In the genomic region with DNA sequence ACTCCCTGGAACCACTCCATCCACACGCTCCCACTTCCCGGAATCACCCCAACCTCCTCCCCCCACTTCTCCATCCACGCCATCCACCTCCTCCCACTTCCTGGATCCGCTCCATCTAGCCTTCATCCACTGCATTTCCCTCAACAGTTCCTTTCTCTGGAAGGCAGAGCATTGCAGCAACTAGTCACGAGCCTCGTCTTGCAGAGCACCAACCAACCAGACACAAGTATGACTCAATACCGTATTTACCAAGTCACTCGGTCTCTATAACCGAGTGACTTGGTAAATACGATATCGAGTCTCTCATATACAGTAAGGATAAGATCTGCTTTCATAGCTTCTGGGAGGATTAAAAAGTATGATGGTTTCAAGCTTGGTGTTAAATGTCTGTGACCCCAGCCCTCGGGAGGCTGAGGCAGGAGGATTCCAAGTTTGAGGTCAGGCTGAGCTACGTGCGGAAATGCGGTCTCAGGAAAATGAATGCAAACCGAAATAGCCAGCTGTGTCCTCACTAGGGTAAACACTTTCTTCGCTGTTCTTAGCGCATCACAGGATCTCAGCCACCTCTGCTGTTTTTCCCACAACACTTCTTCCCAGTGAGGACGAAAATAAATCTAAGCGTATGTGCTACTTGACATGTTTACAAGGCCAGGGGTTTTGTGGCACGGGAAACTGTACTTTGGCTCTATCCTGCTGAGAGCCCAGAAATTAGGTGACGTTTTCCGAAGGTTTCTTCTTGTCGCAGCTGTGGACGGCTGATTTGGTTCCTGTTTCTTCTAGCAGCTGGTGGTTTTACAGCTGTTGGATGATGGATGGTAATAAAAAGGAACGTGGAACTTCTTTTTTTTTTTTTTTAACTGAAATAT, we compare ENCODE assay signal across 10 mouse cellular contexts. TPM values are rescaled to one million over a fixed set of nuclear protein-coding genes. Genes with fewer than 3 reads are reported as not detected.
DNase-seq lines count a peak whose midpoint lies in the region; ATAC-seq and TF ChIP-seq lines count a peak whose summit lies in the region.
"Had no signal": no experiment of that assay in that cellular context is flagged by ENCODE, and none has a peak within 500 bp of the region (broad histone marks: within the 10 kb centered on the region; RNA-seq: fewer than 3 reads in every experiment).

No protein-coding gene starts in this region.

- intact Hi-C loops in left cerebral cortex, postnatal 4 days (cut with DNase I), result no loop called here

- no peaks in the 10 kb centered on the region for H3K27me3 ChIP-seq in thymus, adult 2 months (ENCODE audit: control insufficient read depth, insufficient read depth, low read length)
- H3K27me3 ChIP-seq in liver, postnatal 0 days (ENCODE audit: insufficient read depth, low read length), result no peaks in the 10 kb centered on the region
- H3K27me3 ChIP-seq in midbrain, embryonic 10.5 days (ENCODE audit: low read depth, poor library complexity, severe bottlenecking), result no peaks in the 10 kb centered on the region

- H3K4me3 ChIP-seq in thymus, adult 2 months (ENCODE audit: control insufficient read depth, insufficient read depth, low read length), result no peak overlapping the region
- peak overlapping the region; percentile 36 for H3K4me3 ChIP-seq in liver, postnatal 0 days (ENCODE audit: low read depth, low read length)
- no peak overlapping the region for H3K4me3 ChIP-seq in midbrain, embryonic 10.5 days

- H3K27ac ChIP-seq in thymus, adult 2 months (ENCODE audit: control insufficient read depth, insufficient read depth, low read length), result no peak overlapping the region
- H3K27ac ChIP-seq in liver, postnatal 0 days (ENCODE audit: low read depth), result peak overlapping the region; percentile 87
- H3K27ac ChIP-seq in midbrain, embryonic 10.5 days (replicated peaks), result no peak overlapping the region

- H3K4me1 ChIP-seq in thymus, adult 2 months (replicated peaks; ENCODE audit: control insufficient read depth, insufficient read depth, low read length), result peaks cover 8% of the 10 kb centered on the region
- H3K4me1 ChIP-seq in liver, postnatal 0 days (ENCODE audit: insufficient read depth), result peaks cover 3% of the 10 kb centered on the region
- H3K4me1 ChIP-seq in midbrain, embryonic 10.5 days, result peaks cover 4% of the 10 kb centered on the region; the same call in 1 of the 2 replicates

- H3K9me3 ChIP-seq in liver, postnatal 0 days (ENCODE audit: low read length), result no peaks in the 10 kb centered on the region
- H3K9me3 ChIP-seq in midbrain, embryonic 10.5 days (replicated peaks), result no peaks in the 10 kb centered on the region

- H3K9ac ChIP-seq in liver, postnatal 0 days (replicated peaks), result peak overlapping the region; percentile 62

- H3K36me3 ChIP-seq in thymus, adult 2 months (ENCODE audit: control insufficient read depth, insufficient read depth, low read length), result no peaks in the 10 kb centered on the region
- H3K36me3 ChIP-seq in liver, postnatal 0 days (replicated peaks; ENCODE audit: insufficient read depth, low read length), result no peaks in the 10 kb centered on the region
- H3K36me3 ChIP-seq in midbrain, embryonic 10.5 days, result peaks cover 28% of the 10 kb centered on the region

- ATAC-seq in liver, postnatal 0 days, result peak; percentile 73
- ATAC-seq: forebrain, embryonic 14.5 days had no signal

- peak overlapping the region; percentile 69 for H3K4me2 ChIP-seq in liver, postnatal 0 days (ENCODE audit: low read depth, low read length)

- TF ChIP-seq EP300 in liver, postnatal 0 days (IDR thresholded peaks at IDR 0.05; ENCODE audit: low read depth), result no peak

- WGBS in thymus, adult 2 months, result 40% methylated on average over 26 of the region's 26 CpGs
- 47% methylated on average over 26 of the region's 26 CpGs for WGBS in liver, postnatal 0 days (ENCODE audit: insufficient replicate concordance)
- 92% methylated on average over 26 of the region's 26 CpGs for WGBS in midbrain, embryonic 10.5 days

- DNase-seq in adrenal gland, postnatal 14 days, result peak; percentile 11
- no peak for DNase-seq in adrenal gland, adult 18-20 months (ENCODE audit: low spot score in 2 of 2)
- peak; percentile 12 for DNase-seq in thymus, postnatal 14 days
- no peak for DNase-seq in thymus, adult 2 months
- peak; percentile 31 for DNase-seq in liver, postnatal 0 days
- peak; percentile 36 for DNase-seq in testis, postnatal 10 days (ENCODE audit: low spot score)
- no peak for DNase-seq in left cerebral cortex, postnatal 4 days
- DNase-seq in midbrain, embryonic 10.5 days (ENCODE audit: low spot score), result no peak
- DNase-seq: adrenal gland, adult 2 months had no signal

- no peak for TF ChIP-seq CTCF in thymus, adult 2 months (IDR thresholded peaks at IDR 0.05; ENCODE audit: borderline replicate concordance, control insufficient read depth, extremely low read depth, insufficient read depth, low read length, poor library complexity)
- TF ChIP-seq CTCF in liver, postnatal 0 days (IDR thresholded peaks at IDR 0.05; ENCODE audit: low read depth), result no peak

- TF ChIP-seq POLR2A in thymus, adult 2 months (IDR thresholded peaks at IDR 0.05; ENCODE audit: control insufficient read depth, extremely low read depth, insufficient read depth, low read length, poor library complexity), result no peak

RNA-seq across cellular contexts. Expression of a gene that starts 48.1 kb away (rescaled TPM):
- total RNA-seq in adrenal gland, postnatal 14 days (2021), result 11.8 and 12.1 TPM in 2 replicates
- 10 to 100 TPM; 18.6 to 22.4 TPM for total RNA-seq in adrenal gland, adult 18-20 months (2021)
- polyA plus RNA-seq in thymus, adult 2 months (2012; rRNA removed), result 1.1 and 1.3 TPM in 2 replicates
- polyA plus RNA-seq in liver, postnatal 0 days (2015; fragmentation: Nextera tagmentation; extraction: Ambion mirVana), result 0.39 and 0.74 TPM in 2 replicates
- 1 to 10 TPM; 7.3 to 7.7 TPM for total RNA-seq in left cerebral cortex, postnatal 4 days (2021)
- polyA plus RNA-seq in midbrain, embryonic 10.5 days (2016; fragmentation: Nextera tagmentation; extraction: Ambion mirVana), result 0.89 and 1.2 TPM in 2 replicates

Comparison
In these comparisons a context has a peak if more than half of its experiments do, and no peak if none do; other contexts are left out.
1. DNase-seq: peak in adrenal gland, postnatal 14 days (single experiment), thymus, postnatal 14 days (single experiment), liver, postnatal 0 days (single experiment) and testis, postnatal 10 days (single experiment); none in adrenal gland, adult 18-20 months (0 of 2), thymus, adult 2 months (single experiment), left cerebral cortex, postnatal 4 days (single experiment) and midbrain, embryonic 10.5 days (single experiment).